Mouse (Mus musculus) kidney, adult 2 months (tissue): ENCODE results near the gene Gcnt4. TPM values are rescaled to one million over a fixed set of nuclear protein-coding genes. Genes with fewer than 3 reads are reported as not detected.
"Not testable (repeated sequence)": the region's sequence is repeated elsewhere in the genome, so short reads cannot be mapped to it uniquely, and the experiment has no call there.

Experiments used
- DNase-seq: peaks from one replicate; pipeline ENCODE4 v3.0.0; 2021
- H3K27ac ChIP-seq: fragments of 200-500 bp; 2 replicates; pipeline ENCODE4 v1.5.1; 2012; ENCODE audit warnings: low read depth, low read length, control low read depth, inconsistent platforms; ENCODE audit not compliant: insufficient read depth
- H3K27me3 ChIP-seq: fragments of 200-500 bp; replicated peaks from 2 replicates; pipeline ENCODE4 v1.6.1; 2012; ENCODE audit warnings: mild to moderate bottlenecking, moderate library complexity, low read length, inconsistent platforms; ENCODE audit not compliant: control insufficient read depth, insufficient read depth
- H3K36me3 ChIP-seq: fragments of 200-500 bp; 2 replicates; pipeline ENCODE4 v1.6.1; 2012; ENCODE audit warnings: mild to moderate bottlenecking, moderate library complexity, low read length, inconsistent platforms; ENCODE audit not compliant: control insufficient read depth, insufficient read depth
- H3K4me1 ChIP-seq: fragments of 200-500 bp; 2 replicates; pipeline ENCODE4 v1.6.1; 2011; ENCODE audit warnings: low read length; ENCODE audit not compliant: control insufficient read depth, insufficient read depth
- H3K4me3 ChIP-seq: fragments of 200-500 bp; 2 replicates; pipeline ENCODE4 v1.5.1; 2011; ENCODE audit warnings: mild to moderate bottlenecking, low read depth, low read length, control low read depth; ENCODE audit not compliant: insufficient read depth
- CTCF ChIP-seq: fragments of 200-500 bp; conservative IDR thresholded peaks from 2 replicates; pipeline ENCODE4 v1.5.1; 2011; ENCODE audit warnings: low read depth, mild to moderate bottlenecking, control low read depth, low read length, moderate library complexity, mixed read lengths; ENCODE audit not compliant: insufficient read depth, insufficient read length
- POLR2A ChIP-seq: fragments of 200-500 bp; IDR thresholded peaks from one replicate; pipeline ENCODE4 v1.6.1; 2011; ENCODE audit warnings: low read depth, low read length, control low read depth
- WGBS: fragments of 180-500 bp; shearing (Covaris S2); methylation state at CpG from one replicate; pipeline ENCODE4 v1.1.7; 2018; 5-methylcytosine and 5-hydroxymethylcytosine counted together
- polyA plus RNA-seq: library from polyadenylated mRNA; depleted of rRNA; stranded (reverse); fragments of >200 nt; gene quantifications from 2 replicates; pipeline ENCODE4 v1.2.3, GENCODE M21; 2012

The Gcnt4 gene
- polyA plus RNA-seq, 1 experiment = 1.3 TPM

GRCm38 (mm10) chr13:96933367-96933766 is 8.9 kb downstream of the Gcnt4 start:
- TF ChIP-seq CTCF (no peak), POLR2A (no peak)
- WGBS = 68% methylated on average over 8 of the region's 8 CpGs
- H3K4me3 ChIP-seq = no peak overlapping the region
- no peak overlapping the region for H3K27ac ChIP-seq
- no peaks in the 10 kb centered on the region; the same call in 1 of the 2 replicates for H3K4me1 ChIP-seq
- H3K36me3 ChIP-seq = no peaks in the 10 kb centered on the region
- no peak for DNase-seq
- H3K27me3 ChIP-seq = no peaks in the 10 kb centered on the region

GRCm38 (mm10) chr13:96936173-96936777 is 11.8 kb downstream of the Gcnt4 start:
- 21% methylated on average over 6 of the region's 6 CpGs for WGBS
- Histone ChIP-seq H3K27me3 (no peaks in the 10 kb centered on the region), H3K36me3 (no peaks in the 10 kb centered on the region), H3K4me1 (no peaks in the 10 kb centered on the region; the same call in 1 of the 2 replicates), H3K4me3 (no peak overlapping the region), H3K27ac (no peak overlapping the region)
- DNase-seq = peak; percentile 59
- TF ChIP-seq CTCF (no peak; the same call in 1 of the 2 replicates), POLR2A (no peak)

GRCm38 (mm10) chr13:96937059-96937558 is 12.6 kb downstream of the Gcnt4 start:
- Histone ChIP-seq H3K27ac (no peak overlapping the region), H3K27me3 (no peaks in the 10 kb centered on the region), H3K4me3 (no peak overlapping the region), H3K4me1 (no peaks in the 10 kb centered on the region; the same call in 1 of the 2 replicates), H3K36me3 (no peaks in the 10 kb centered on the region)
- WGBS = 81% methylated on average over 10 of the region's 10 CpGs
- no peak for TF ChIP-seq POLR2A
- 0 out of 2 replicates have a peak, but pooled peaks have one; percentile 14 for TF ChIP-seq CTCF
- DNase-seq = no peak

- Histone ChIP-seq H3K4me1 (no peaks in the 10 kb centered on the region; the same call in 1 of the 2 replicates), H3K4me3 (no peak overlapping the region), H3K36me3 (no peaks in the 10 kb centered on the region), H3K27ac (no peak overlapping the region), H3K27me3 (no peaks in the 10 kb centered on the region)
- no peak for TF ChIP-seq POLR2A
- TF ChIP-seq CTCF = no peak
- 78% methylated on average over 10 of the region's 10 CpGs for WGBS
- DNase-seq = no peak
These were observed 15.2 kb downstream of the Gcnt4 start for GRCm38 (mm10) chr13:96939680-96940079.

- H3K36me3 ChIP-seq, H3K27me3 ChIP-seq, DNase-seq, H3K4me3 ChIP-seq, H3K27ac ChIP-seq, H3K4me1 ChIP-seq: not testable (repeated sequence)
- 94% methylated on average over 11 of the region's 11 CpGs for WGBS
These were observed 17.0 kb downstream of the Gcnt4 start for GRCm38 (mm10) chr13:96941481-96941880.

GRCm38 (mm10) chr13:96943571-96943970 is 19.1 kb downstream of the Gcnt4 start:
- Histone ChIP-seq H3K27me3 (no peaks in the 10 kb centered on the region), H3K36me3 (no peaks in the 10 kb centered on the region), H3K27ac (no peak overlapping the region), H3K4me1 (no peaks in the 10 kb centered on the region), H3K4me3 (no peak overlapping the region)
- TF ChIP-seq CTCF (peak; percentile 15; the same call in 1 of the 2 replicates), POLR2A (no peak)
- WGBS = 29% methylated on average over 3 of the region's 3 CpGs
- DNase-seq = peak; percentile 66

- no peaks in the 10 kb centered on the region for H3K4me1 ChIP-seq
- 88% methylated on average over 4 of the region's 4 CpGs for WGBS
- TF ChIP-seq POLR2A (no peak), CTCF (no peak)
- no peaks in the 10 kb centered on the region for H3K36me3 ChIP-seq
- no peak overlapping the region for H3K4me3 ChIP-seq
- no peak for DNase-seq
- no peak overlapping the region for H3K27ac ChIP-seq
- no peaks in the 10 kb centered on the region for H3K27me3 ChIP-seq
These were observed 21.3 kb downstream of the Gcnt4 start for GRCm38 (mm10) chr13:96945748-96946147.
